ENCODE assay signal across 13 mouse cellular contexts in the genomic region with DNA sequence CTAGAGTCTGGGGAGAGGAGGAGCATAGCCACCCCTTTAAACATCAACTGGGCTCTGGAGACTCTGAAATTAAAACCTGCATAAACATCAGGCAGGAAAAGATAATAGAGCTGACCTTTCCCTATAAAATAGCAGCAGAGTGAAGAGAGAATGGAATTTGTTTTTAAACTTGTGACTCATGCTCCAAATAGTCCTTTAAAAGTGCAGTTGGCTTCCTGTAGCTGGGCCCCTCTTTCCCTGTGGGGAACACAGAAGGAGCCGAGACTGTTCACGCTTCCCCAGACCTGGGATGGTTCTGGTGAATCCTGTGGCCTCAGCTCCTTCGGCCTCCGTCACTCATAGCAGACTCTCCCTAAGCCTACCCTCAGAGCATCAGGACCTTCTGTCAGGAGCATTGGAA.
DNase-seq lines count a peak whose midpoint lies in the region; ATAC-seq and TF ChIP-seq lines count a peak whose summit lies in the region.
"Had no signal": no experiment of that assay in that cellular context is flagged by ENCODE, and none has a peak within 500 bp of the region (broad histone marks: within the 10 kb centered on the region; RNA-seq: fewer than 3 reads in every experiment).

No protein-coding gene starts in this region.

- TF ChIP-seq CTCF in olfactory bulb, adult 2 months (IDR thresholded peaks at IDR 0.05; ENCODE audit: insufficient read depth, low read depth, low read length) = no peak

- H3K4me3 ChIP-seq in kidney, embryonic 14.5 days (ENCODE audit: low read length) = no peak overlapping the region
- H3K4me3 ChIP-seq in embryonic facial prominence, embryonic 10.5 days = no peak overlapping the region
- no peak overlapping the region for H3K4me3 ChIP-seq in olfactory bulb, adult 2 months (ENCODE audit: insufficient read depth, low read depth, low read length)
- H3K4me3 ChIP-seq in midbrain, embryonic 14.5 days (replicated peaks; ENCODE audit: low read depth, low read length) = no peak overlapping the region
- H3K4me3 ChIP-seq: erythroblast, embryonic 14.5 days; limb, embryonic 12.5 days; megakaryocyte, embryonic 14.5 days had no signal

- no peak for TF ChIP-seq POLR2A in olfactory bulb, adult 2 months (IDR thresholded peaks at IDR 0.05; ENCODE audit: insufficient read depth, low read depth, low read length)

- H3K9ac ChIP-seq in kidney, embryonic 14.5 days (ENCODE audit: low read depth, low read length) = no peak overlapping the region
- H3K9ac ChIP-seq in midbrain, embryonic 14.5 days (replicated peaks; ENCODE audit: low read length) = no peak overlapping the region
- H3K9ac ChIP-seq: limb, embryonic 12.5 days; lung, embryonic 14.5 days had no signal

- ATAC-seq in kidney, embryonic 14.5 days (ENCODE audit: low FRiP score, low TSS enrichment) = no peak; the same call in 1 of the 2 replicates
- ATAC-seq in midbrain, embryonic 14.5 days (ENCODE audit: low FRiP score, low TSS enrichment) = no peak

- H3K36me3 ChIP-seq in kidney, embryonic 14.5 days (ENCODE audit: control insufficient read depth, insufficient read depth, low read length) = no peaks in the 10 kb centered on the region; the same call in 1 of the 2 replicates
- no peaks in the 10 kb centered on the region; the same call in 1 of the 2 replicates for H3K36me3 ChIP-seq in embryonic facial prominence, embryonic 10.5 days (replicated peaks)
- H3K36me3 ChIP-seq in midbrain, embryonic 14.5 days (ENCODE audit: control insufficient read depth, insufficient read depth, low read length) = peaks cover 12% of the 10 kb centered on the region; the same call in 1 of the 2 replicates

- H3K27ac ChIP-seq in kidney, embryonic 14.5 days (ENCODE audit: low read depth, low read length) = peak overlapping the region; percentile 2; the same call in 1 of the 2 replicates
- 0 out of 2 replicates have a peak overlapping the region, but pooled peaks have one; percentile 35 for H3K27ac ChIP-seq in embryonic facial prominence, embryonic 10.5 days (replicated peaks)
- peak overlapping the region; percentile 94 for H3K27ac ChIP-seq in olfactory bulb, adult 2 months (ENCODE audit: insufficient read depth, low read depth, low read length)
- H3K27ac ChIP-seq in midbrain, embryonic 14.5 days (replicated peaks; ENCODE audit: low read depth, low read length) = no peak overlapping the region
- H3K27ac ChIP-seq: limb, embryonic 12.5 days had no signal

- WGBS in kidney, embryonic 14.5 days = 31% methylated on average over 4 of the region's 4 CpGs
- WGBS in embryonic facial prominence, embryonic 10.5 days = 65% methylated on average over 4 of the region's 4 CpGs
- WGBS in olfactory bulb, adult 2 months = 32% methylated on average over 4 of the region's 4 CpGs
- 59% methylated on average over 4 of the region's 4 CpGs for WGBS in midbrain, embryonic 14.5 days

- peak; percentile 42 to 75 for DNase-seq in adrenal gland, adult (ENCODE audit: inconsistent age in 2 of 2, low spot score in 1 of 2)
- no peak for DNase-seq in adrenal gland, postnatal 4 days (ENCODE audit: low spot score in 2 of 2)
- no peak for DNase-seq in kidney, adult 11 months
- DNase-seq in embryonic facial prominence, embryonic 10.5 days (ENCODE audit: low spot score) = no peak
- DNase-seq in layer of hippocampus, postnatal 10 days (ENCODE audit: low spot score in 2 of 2) = no peak
- DNase-seq in midbrain, embryonic 14.5 days = no peak
- DNase-seq: cerebellum, adult 18-20 months; lung, embryonic 14.5 days had no signal

- peaks cover 14% of the 10 kb centered on the region for H3K4me1 ChIP-seq in kidney, embryonic 14.5 days (ENCODE audit: control insufficient read depth, insufficient read depth, low read length)
- peaks cover 15% of the 10 kb centered on the region for H3K4me1 ChIP-seq in embryonic facial prominence, embryonic 10.5 days
- H3K4me1 ChIP-seq in olfactory bulb, adult 2 months (ENCODE audit: control insufficient read depth, insufficient read depth, low read length) = peaks cover 34% of the 10 kb centered on the region
- no peaks in the 10 kb centered on the region for H3K4me1 ChIP-seq in midbrain, embryonic 14.5 days (ENCODE audit: control insufficient read depth, insufficient read depth, low read length)

- H3K9me3 ChIP-seq in kidney, embryonic 14.5 days (ENCODE audit: control insufficient read depth, low read length) = no peaks in the 10 kb centered on the region
- no peaks in the 10 kb centered on the region for H3K9me3 ChIP-seq in embryonic facial prominence, embryonic 10.5 days
- H3K9me3 ChIP-seq in midbrain, embryonic 14.5 days (ENCODE audit: control insufficient read depth, low read length) = no peaks in the 10 kb centered on the region
- H3K9me3 ChIP-seq: limb, embryonic 12.5 days had no signal

- H3K27me3 ChIP-seq in kidney, embryonic 14.5 days (ENCODE audit: control insufficient read depth, insufficient read depth, low read length) = no peaks in the 10 kb centered on the region
- H3K27me3 ChIP-seq in embryonic facial prominence, embryonic 10.5 days (replicated peaks; ENCODE audit: low read depth, poor library complexity, severe bottlenecking) = no peaks in the 10 kb centered on the region
- no peaks in the 10 kb centered on the region for H3K27me3 ChIP-seq in midbrain, embryonic 14.5 days (ENCODE audit: control insufficient read depth, insufficient read depth, low read length)
- H3K27me3 ChIP-seq: limb, embryonic 12.5 days had no signal

- H3K4me2 ChIP-seq in kidney, embryonic 14.5 days (replicated peaks; ENCODE audit: low read depth, low read length) = no peak overlapping the region
- no peak overlapping the region for H3K4me2 ChIP-seq in midbrain, embryonic 14.5 days (ENCODE audit: low read length)
- H3K4me2 ChIP-seq: limb, embryonic 12.5 days; lung, embryonic 14.5 days had no signal

Comparison
In these comparisons a context has a peak if more than half of its experiments do, and no peak if none do; other contexts are left out.
1. DNase-seq: peak in adrenal gland, adult (2 of 2); none in adrenal gland, postnatal 4 days (0 of 2), kidney, adult 11 months (single experiment), embryonic facial prominence, embryonic 10.5 days (single experiment), layer of hippocampus, postnatal 10 days (0 of 2) and midbrain, embryonic 14.5 days (single experiment).